Mouse (Mus musculus) heart, adult 2 months (tissue): ENCODE measurements around the gene Tspan9.

Experiments used
- CTCF ChIP-seq: fragments of 200-600 bp; IDR thresholded peaks from 2 replicates; pipeline ENCODE4 v1.8.1; 2022; ENCODE audit warnings: antibody characterized with exemption, mild to moderate bottlenecking, moderate library complexity
- EP300 ChIP-seq: fragments of 200-500 bp; IDR thresholded peaks from 2 replicates; pipeline ENCODE4 v1.6.1; 2011; ENCODE audit warnings: low read depth, low read length, control low read depth; ENCODE audit not compliant: insufficient read depth
- POLR2A ChIP-seq: fragments of 200-500 bp; IDR thresholded peaks from 2 replicates; pipeline ENCODE4 v1.6.1; 2011; ENCODE audit warnings: mild to moderate bottlenecking, low read depth, low read length, control low read depth; ENCODE audit not compliant: insufficient read depth

DNA sequence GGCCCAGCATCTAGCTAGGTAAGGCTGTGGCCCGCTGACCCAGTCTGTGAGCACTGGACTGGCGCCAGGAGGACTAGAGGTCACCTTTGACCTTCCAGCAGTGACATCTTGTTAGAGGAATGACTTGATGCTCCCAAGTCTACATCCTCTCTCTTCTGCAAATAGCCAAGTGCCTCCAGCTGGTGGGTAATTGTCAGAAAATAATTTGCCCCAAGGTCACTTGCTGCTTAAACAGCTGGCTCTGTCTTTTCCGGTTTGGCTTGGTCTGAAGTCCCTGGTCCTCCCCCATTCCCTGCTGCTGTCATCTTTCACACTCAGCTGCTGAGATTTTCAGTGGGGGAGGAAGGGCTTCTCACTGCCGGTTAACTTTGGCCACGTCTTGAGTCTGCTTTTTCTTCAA, 210.7 kb downstream of the Tspan9 start:
- TF ChIP-seq POLR2A: no peak
- no peak for TF ChIP-seq CTCF
- TF ChIP-seq EP300: no peak
